Mouse (Mus musculus): ENCODE data around the gene Kcna3. TPM values are rescaled to one million over a fixed set of nuclear protein-coding genes. Genes with fewer than 3 reads are reported as not detected.

Gene Kcna3
- total and polyA plus RNA-seq, 3 experiments: 0.23 to 1.1 (median 0.84) TPM

GRCm38 (mm10) chr3:107081227-107081626, 45.3 kb downstream of the Kcna3 start:
- H3K9ac ChIP-seq (ENCODE audit: low read depth, low read length): no peak overlapping the region
- no peaks in the 10 kb centered on the region for H3K79me2 ChIP-seq (replicated peaks; ENCODE audit: control insufficient read depth, insufficient read depth, low read length)
- H3K27me3 ChIP-seq (ENCODE audit: control insufficient read depth, insufficient read depth, low read length): no peaks in the 10 kb centered on the region
- intact Hi-C loops (cut with DNase I): loop anchor here (1.0 to 2.0 kb wide), 2 partner anchors 140 to 178 kb away; no protein-coding TSS in a partner anchor
- H3K4me1 ChIP-seq (ENCODE audit: control insufficient read depth, insufficient read depth, low read length): no peaks in the 10 kb centered on the region
- DNase-seq: no peak
- TF ChIP-seq POLR2A (IDR thresholded peaks at IDR 0.05; ENCODE audit: insufficient read depth, low read depth, low read length) (no peak), CTCF (IDR thresholded peaks at IDR 0.05) (peak; percentile 68), EP300 (IDR thresholded peaks at IDR 0.05; ENCODE audit: insufficient read depth, low read depth, low read length) (no peak)
- no peak overlapping the region for H3K4me3 ChIP-seq
- no peak overlapping the region for H3K27ac ChIP-seq
- 35% methylated on average over 3 of the region's 3 CpGs for WGBS
- H3K36me3 ChIP-seq (ENCODE audit: control insufficient read depth, insufficient read depth, low read length): no peaks in the 10 kb centered on the region

- no peaks in the 10 kb centered on the region for H3K27me3 ChIP-seq (ENCODE audit: control insufficient read depth, insufficient read depth, low read length)
- intact Hi-C loops (cut with DNase I): no loop called here
- no peak overlapping the region for H3K27ac ChIP-seq
- H3K9ac ChIP-seq (ENCODE audit: low read depth, low read length): no peak overlapping the region
- no peaks in the 10 kb centered on the region for H3K36me3 ChIP-seq (ENCODE audit: control insufficient read depth, insufficient read depth, low read length)
- WGBS: 68% methylated on average over 3 of the region's 3 CpGs
- H3K79me2 ChIP-seq (replicated peaks; ENCODE audit: control insufficient read depth, insufficient read depth, low read length): no peaks in the 10 kb centered on the region
- TF ChIP-seq CTCF (IDR thresholded peaks at IDR 0.05) (no peak), EP300 (IDR thresholded peaks at IDR 0.05; ENCODE audit: insufficient read depth, low read depth, low read length) (no peak), POLR2A (IDR thresholded peaks at IDR 0.05; ENCODE audit: insufficient read depth, low read depth, low read length) (no peak)
- no peak overlapping the region for H3K4me3 ChIP-seq
- no peak for DNase-seq
- no peaks in the 10 kb centered on the region for H3K4me1 ChIP-seq (ENCODE audit: control insufficient read depth, insufficient read depth, low read length)
These were observed 48.6 kb downstream of the Kcna3 start for GRCm38 (mm10) chr3:107084586-107084985.

- H3K36me3 ChIP-seq (ENCODE audit: control insufficient read depth, insufficient read depth, low read length): no peaks in the 10 kb centered on the region
- intact Hi-C loops (cut with DNase I): no loop called here
- no peak overlapping the region for H3K9ac ChIP-seq (ENCODE audit: low read depth, low read length)
- H3K4me1 ChIP-seq (ENCODE audit: control insufficient read depth, insufficient read depth, low read length): no peaks in the 10 kb centered on the region
- H3K4me3 ChIP-seq: no peak overlapping the region
- no peaks in the 10 kb centered on the region for H3K79me2 ChIP-seq (replicated peaks; ENCODE audit: control insufficient read depth, insufficient read depth, low read length)
- H3K27ac ChIP-seq: no peak overlapping the region
- no peaks in the 10 kb centered on the region; the same call in 1 of the 2 replicates for H3K27me3 ChIP-seq (ENCODE audit: control insufficient read depth, insufficient read depth, low read length)
- no peak for DNase-seq
- no peak for TF ChIP-seq EP300 (IDR thresholded peaks at IDR 0.05; ENCODE audit: insufficient read depth, low read depth, low read length)
- no peak for TF ChIP-seq POLR2A (IDR thresholded peaks at IDR 0.05; ENCODE audit: insufficient read depth, low read depth, low read length)
- TF ChIP-seq CTCF (IDR thresholded peaks at IDR 0.05): no peak
- WGBS: 76% methylated on average over 4 of the region's 4 CpGs
These were observed 51.4 kb downstream of the Kcna3 start for GRCm38 (mm10) chr3:107087410-107087809.

Other genes with a start within 250 kb of the Kcna3 start
- gene Cd53, start 246.0 kb upstream of the Kcna3 start, total RNA-seq (2021): 1 to 10 TPM; 6.1 to 6.8 TPM
- gene Cd53, start 246.0 kb upstream of the Kcna3 start, polyA plus RNA-seq (2012; rRNA removed): 6.9 and 7.4 TPM in 2 replicates
- not detected for gene Olfr266, start 209.9 kb upstream of the Kcna3 start, total RNA-seq (2021)
- not detected in 2 replicates for gene Olfr266, start 209.9 kb upstream of the Kcna3 start, polyA plus RNA-seq (2012; rRNA removed)
- 1 to 10 TPM; 1.0 to 1.6 TPM for gene Kcna2, start 65.0 kb downstream of the Kcna3 start, total RNA-seq (2021)
- 1.1 and 1.6 TPM in 2 replicates for gene Kcna2, start 65.0 kb downstream of the Kcna3 start, polyA plus RNA-seq (2012; rRNA removed)
- not detected for gene Kcna10, start 146.9 kb downstream of the Kcna3 start, total RNA-seq (2021)
- not detected in 2 replicates for gene Kcna10, start 146.9 kb downstream of the Kcna3 start, polyA plus RNA-seq (2012; rRNA removed)
- gene Cym, start 185.6 kb downstream of the Kcna3 start, total RNA-seq (2021): not detected
- gene Cym, start 185.6 kb downstream of the Kcna3 start, polyA plus RNA-seq (2012; rRNA removed): 0.12 TPM in 1 of 2 replicates, not detected in the other
- gene A630076J17Rik, start 194.4 kb downstream of the Kcna3 start, total RNA-seq (2021): not detected
- 0.18 TPM in 1 of 2 replicates, not detected in the other for gene A630076J17Rik, start 194.4 kb downstream of the Kcna3 start, polyA plus RNA-seq (2012; rRNA removed)
- gene Prok1, start 203.5 kb downstream of the Kcna3 start, total RNA-seq (2021): not detected
- gene Prok1, start 203.5 kb downstream of the Kcna3 start, polyA plus RNA-seq (2012; rRNA removed): not detected in 2 replicates
- 10 to 100 TPM; 62.1 to 73.6 TPM for gene Lamtor5, start 242.7 kb downstream of the Kcna3 start, total RNA-seq (2021)
- 93.0 and 118 TPM in 2 replicates for gene Lamtor5, start 242.7 kb downstream of the Kcna3 start, polyA plus RNA-seq (2012; rRNA removed)

Measured in heart, adult 2 months (tissue).